Mouse (Mus musculus) right cerebral cortex, postnatal 25 days (tissue): ENCODE data around the gene Gm21976.

Experiments used
- DNase-seq: peaks from one replicate; pipeline ENCODE4 v3.0.0; 2022

Gm21976 gene

DNA sequence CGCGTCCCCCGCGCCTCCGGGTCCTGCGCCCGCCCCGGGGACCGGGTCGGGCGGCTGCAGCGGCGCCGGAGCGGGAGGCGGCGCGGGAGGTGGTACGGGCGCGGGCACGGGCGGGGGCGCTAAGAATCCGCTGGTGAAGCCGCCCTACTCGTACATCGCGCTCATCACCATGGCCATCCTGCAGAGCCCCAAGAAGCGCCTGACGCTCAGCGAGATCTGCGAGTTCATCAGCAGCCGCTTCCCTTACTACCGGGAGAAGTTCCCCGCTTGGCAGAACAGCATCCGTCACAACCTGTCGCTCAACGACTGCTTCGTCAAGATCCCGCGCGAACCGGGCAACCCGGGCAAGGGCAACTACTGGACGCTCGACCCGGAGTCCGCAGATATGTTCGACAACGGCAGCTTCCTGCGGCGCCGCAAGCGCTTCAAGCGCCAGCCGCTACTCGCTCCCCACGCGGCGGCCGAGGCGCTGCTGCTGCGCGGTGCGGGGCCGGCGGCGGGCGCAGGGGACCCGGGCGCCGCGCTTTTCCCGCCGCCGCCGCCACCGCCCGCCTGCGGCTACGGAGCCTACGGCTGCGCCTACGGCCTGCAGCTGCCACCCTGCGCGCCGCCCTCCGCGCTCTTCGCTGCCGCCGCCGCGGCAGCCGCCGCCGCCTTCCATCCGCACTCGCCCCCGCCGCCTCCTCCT is 75.3 kb downstream of the Gm21976 start:
- peak; percentile 49 for DNase-seq

DNA sequence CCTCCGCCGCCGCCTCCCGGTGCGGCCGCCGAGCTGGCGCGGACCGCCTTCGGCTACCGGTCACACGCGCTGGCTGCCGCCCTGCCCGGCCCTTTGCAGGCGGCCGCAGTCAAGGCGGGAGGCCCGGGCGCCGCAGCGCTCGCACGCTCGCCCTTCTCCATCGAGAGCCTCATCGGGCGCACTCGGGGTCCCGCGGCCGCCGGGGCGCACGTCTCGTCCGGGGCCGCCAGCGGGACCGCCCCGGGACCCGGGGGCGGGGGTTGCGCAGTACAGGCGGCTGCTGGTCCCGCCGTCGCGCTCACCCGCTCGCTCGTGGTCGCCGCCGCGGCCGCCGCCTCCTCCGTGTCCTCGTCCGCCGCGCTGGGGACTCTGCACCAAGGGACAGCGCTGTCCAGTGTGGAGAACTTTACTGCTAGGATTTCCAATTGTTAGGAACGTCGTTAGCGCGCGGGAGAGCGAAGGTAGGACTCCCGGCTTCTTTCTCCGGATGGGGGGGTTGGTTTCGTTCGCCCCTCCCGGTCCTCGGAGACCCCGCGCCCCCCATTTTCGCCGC is 75.9 kb downstream of the Gm21976 start:
- no peak for DNase-seq

DNA sequence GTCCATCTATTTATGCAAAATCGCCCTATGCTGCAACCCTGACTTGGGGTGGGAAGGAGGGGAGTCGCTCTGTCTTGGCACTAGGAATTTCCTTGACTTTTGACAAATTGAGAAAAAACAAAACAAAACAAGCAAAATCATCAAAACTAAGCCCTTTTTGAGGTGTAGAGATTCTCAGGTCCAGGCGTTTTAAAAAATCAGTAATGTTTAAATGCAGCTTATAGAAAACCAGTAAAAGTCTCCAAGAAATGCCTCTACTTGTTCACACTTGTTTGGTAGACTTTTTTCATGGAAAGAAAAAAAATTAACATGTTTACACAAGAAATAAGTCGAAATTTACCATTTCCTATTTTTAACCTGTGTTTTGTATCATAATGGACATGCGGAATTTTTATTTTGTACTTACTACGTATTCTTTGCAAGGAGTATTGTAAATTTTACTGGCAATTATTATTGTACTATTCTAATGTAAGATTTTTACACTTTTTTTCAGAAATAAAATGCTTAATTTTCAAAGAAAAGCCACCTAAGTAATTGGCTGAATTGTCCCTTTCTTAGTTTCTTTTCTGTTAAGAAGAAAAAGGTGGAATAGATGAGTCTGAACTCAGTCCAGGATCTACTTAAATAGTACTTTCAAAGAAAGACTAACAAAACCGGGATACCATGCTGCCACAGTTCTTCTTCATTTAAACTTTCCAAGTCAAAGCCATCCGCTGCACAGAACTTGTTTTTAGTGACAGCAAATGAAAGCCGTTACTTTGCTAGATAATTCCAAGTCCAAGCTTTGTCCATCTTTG is 76.7 kb downstream of the Gm21976 start:
- no peak for DNase-seq
